Mouse (Mus musculus) liver, adult 2 months (tissue): Measurements from ENCODE around the gene Tm6sf2.

Source experiments
- CTCF ChIP-seq: fragments of 200-500 bp; IDR thresholded peaks from 2 replicates; pipeline ENCODE4 v1.5.1; 2011; ENCODE audit warnings: low read depth, low read length, control low read depth
- POLR2A ChIP-seq: fragments of 200-500 bp; IDR thresholded peaks from 2 replicates; pipeline ENCODE4 v1.6.1; 2011; ENCODE audit warnings: low read length, control low read depth; ENCODE audit not compliant: insufficient read depth; ENCODE audit errors: extremely low read depth

DNA sequence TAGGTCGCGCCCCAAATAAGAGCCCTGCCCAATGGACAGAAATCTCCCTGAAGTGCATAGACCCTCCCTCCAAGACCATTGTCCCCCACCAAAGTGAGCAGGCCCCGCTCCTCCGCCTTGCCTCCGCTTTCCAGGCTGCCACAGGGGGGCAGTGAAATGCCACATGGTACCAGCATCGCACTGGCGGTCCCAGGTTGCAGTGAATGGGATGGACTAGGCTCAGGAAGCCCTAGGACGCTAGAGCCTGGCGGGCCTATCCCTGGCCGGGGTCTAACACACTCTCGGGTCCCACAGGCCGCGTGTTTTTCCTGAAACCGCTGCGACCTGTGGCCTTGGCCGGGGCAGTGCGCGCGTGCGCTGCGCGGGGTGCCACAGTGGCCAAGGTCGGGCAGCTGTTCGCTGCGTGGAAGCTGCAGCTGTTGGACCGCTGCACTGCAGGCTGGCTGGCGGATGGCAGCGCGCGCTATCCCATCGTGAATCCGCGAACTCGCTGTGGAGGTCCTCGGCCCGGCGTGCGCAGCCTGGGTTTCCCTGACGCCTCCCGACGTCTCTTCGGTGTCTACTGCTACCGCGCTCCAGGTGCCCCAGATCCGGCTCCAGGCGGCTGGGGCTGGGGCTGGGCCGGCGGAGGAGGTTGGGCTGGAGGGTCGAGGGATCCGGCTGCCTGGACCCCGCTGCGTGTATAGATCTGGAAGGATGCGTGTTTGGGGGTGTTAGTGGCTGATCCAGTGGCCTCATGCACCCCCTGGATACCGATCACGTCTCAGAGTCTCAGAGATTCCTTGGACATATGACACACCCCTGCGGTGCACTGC, 15.3 kb downstream of the Tm6sf2 start:
- TF ChIP-seq POLR2A: no peak
- TF ChIP-seq CTCF: peak; percentile 63
